Mouse (Mus musculus) urinary bladder, postnatal 4 days (tissue): Measurements from ENCODE around the gene Cpsf4.
"Not testable (repeated sequence)": the region's sequence is repeated elsewhere in the genome, so short reads cannot be mapped to it uniquely, and the experiment has no call there.

Source experiments
- DNase-seq, 2 experiments: peaks; one replicate each; pipeline ENCODE4 v3.0.0; 2021 to 2022; ENCODE audit warnings: low spot score in 2 of 2

Gene Cpsf4

DNA sequence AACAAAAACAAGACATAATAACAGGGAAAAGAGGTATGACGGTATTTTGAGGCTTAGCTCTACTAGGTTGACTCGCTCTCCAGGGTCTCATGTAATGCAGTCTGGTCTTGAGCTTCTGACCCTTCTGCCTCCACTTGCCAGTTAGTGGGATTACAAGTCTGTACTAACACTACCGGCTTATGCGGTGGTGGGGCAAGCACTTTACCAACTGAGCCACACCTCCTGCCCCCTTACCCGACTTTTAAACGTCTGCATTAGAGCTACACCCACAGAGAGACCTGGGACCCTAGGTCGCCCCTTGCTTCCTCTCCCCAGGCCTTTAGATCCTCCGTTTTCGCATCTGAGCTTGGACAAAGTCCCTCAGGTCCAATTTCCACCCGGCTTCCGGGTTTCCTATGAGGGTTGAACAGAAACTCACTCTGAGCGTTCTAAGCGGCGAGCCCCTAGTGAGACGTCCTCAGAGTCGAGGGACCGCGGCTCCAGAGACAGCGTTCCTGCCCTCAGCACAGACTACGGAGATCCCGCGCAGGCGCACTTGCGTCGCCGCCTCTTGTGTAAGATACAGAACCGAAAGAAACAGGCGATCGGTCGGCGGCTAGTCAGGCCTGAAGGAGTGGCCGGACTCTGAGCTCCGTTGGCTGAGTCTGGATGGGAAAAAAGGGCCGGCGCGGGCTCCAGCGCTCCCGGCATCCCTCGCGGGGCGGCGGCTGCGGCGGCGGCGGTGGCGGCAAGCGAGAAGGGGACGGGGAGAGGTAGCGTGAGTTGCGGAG is at the start of gene Cpsf4, which contains the start of gene Ptcd1:
Cpsf4 (plus strand) TSS at position 678 of the 770 bp plus-strand sequence.
Ptcd1 (minus strand) TSS at position 573 of the 770 bp plus-strand sequence.
- peak; percentile 97 for DNase-seq

DNA sequence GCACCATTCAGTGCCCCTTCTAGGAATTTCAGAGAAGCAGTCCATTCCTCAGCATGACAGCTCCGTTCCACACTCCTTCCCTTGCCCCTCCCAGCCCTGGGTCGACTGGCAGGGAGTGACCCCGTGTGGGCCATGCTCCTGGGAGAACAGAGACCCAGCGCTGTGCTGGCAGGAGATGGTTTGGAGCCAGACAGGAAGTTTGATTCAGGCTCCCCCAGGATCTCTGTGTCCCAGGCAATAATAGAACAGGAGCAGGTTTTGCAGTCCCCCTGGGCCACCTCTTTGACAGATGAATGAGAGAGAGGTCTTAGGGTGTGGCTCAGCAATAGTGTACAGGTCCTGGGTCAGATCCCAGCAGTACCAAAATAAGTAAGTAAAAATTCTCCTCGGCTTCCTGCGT is 49.0 kb upstream of the Cpsf4 start:
- no peak for DNase-seq

GRCm38 (mm10) chr5:145118461-145118860 is 48.6 kb upstream of the Cpsf4 start:
- DNase-seq, result no peak

DNA sequence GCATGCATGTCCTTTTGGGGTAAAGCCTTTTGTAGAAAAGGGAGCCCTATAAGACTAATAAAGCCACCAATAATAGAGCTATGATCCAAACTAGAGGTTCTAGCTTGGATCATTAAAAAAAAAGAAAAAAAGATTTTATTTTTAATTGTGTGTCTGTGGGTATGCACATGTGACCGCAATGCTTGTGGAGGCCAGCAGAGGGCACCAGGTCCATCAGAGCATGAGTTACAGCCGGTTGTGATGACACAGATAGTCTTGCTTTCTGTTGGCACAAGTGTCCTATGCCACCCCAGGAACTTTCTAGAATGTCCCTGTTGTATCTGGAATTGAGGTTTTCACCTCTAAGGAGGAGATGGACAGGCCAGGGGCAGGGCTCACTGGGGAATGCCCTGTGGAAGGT is 47.6 kb upstream of the Cpsf4 start:
- no peak for DNase-seq

- no peak for DNase-seq
Measured at GRCm38 (mm10) chr5:145120921-145121320, 46.1 kb upstream of the Cpsf4 start.

DNA sequence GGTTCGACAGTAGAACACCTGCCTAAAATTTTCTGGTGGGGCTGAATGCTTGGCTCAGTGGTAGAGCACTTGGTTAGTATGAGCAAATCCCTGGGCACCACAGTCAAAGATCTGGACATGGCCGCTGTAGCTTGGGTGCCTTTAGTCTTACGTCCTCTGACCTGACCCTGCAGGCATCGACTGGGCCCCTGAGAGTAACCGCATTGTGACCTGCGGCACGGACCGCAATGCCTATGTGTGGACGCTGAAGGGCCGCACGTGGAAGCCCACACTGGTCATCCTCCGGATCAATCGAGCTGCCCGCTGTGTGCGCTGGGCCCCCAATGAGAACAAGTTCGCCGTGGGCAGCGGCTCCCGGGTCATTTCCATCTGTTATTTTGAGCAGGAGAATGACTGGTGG is 43.6 kb upstream of the Cpsf4 start:
- no peak for DNase-seq

GRCm38 (mm10) chr5:145126580-145126979 is 40.4 kb upstream of the Cpsf4 start:
- DNase-seq, result no peak

DNA sequence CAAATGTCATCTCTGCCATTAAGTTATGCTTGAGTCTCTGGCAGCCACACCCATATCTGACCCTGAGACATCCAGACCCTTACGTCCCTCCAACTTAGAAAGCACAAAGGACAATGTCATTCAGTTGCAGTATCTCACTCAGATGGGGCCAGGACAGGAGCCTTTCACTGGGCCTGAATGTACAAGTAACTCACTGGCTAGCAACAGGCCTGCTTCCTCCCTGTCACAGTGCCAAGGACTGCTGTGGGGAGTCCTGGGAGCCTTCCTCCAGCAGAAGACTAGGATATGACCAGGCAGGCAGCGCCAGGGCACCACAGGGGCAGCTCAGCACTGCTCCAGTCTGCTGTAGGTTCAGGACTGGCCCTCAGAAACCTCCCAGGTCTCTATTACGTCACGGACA is 37.9 kb upstream of the Cpsf4 start:
- no peak for DNase-seq

- not testable (repeated sequence) for DNase-seq
Measured at GRCm38 (mm10) chr5:145129773-145130172, 37.2 kb upstream of the Cpsf4 start.

GRCm38 (mm10) chr5:145130191-145130590 is 36.8 kb upstream of the Cpsf4 start:
- no peak for DNase-seq

- DNase-seq, result no peak
Measured at GRCm38 (mm10) chr5:145130995-145131394, 36.0 kb upstream of the Cpsf4 start.

DNA sequence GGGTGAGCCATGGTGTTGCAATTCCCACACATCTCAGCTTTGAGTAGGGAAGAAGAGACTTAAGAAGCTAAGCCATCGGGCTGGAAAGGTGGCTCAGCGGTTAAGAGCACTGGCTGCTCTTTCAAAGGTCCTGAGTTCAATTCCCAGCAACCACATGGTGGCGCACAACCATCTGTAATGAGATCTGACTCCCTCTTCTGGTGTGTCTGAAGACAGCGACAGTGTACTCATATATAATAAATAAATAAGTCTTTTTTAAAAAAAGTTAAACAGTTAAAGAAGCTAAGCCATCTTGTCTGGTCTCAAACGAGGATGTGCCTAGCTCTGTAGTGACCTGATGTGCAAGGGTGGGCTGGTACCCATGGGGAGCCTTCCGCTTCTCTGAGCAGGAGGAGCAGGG is 33.7 kb upstream of the Cpsf4 start:
- DNase-seq, result not testable (repeated sequence)

- no peak for DNase-seq
Measured at GRCm38 (mm10) chr5:145138836-145139235, 28.2 kb upstream of the Cpsf4 start.

DNA sequence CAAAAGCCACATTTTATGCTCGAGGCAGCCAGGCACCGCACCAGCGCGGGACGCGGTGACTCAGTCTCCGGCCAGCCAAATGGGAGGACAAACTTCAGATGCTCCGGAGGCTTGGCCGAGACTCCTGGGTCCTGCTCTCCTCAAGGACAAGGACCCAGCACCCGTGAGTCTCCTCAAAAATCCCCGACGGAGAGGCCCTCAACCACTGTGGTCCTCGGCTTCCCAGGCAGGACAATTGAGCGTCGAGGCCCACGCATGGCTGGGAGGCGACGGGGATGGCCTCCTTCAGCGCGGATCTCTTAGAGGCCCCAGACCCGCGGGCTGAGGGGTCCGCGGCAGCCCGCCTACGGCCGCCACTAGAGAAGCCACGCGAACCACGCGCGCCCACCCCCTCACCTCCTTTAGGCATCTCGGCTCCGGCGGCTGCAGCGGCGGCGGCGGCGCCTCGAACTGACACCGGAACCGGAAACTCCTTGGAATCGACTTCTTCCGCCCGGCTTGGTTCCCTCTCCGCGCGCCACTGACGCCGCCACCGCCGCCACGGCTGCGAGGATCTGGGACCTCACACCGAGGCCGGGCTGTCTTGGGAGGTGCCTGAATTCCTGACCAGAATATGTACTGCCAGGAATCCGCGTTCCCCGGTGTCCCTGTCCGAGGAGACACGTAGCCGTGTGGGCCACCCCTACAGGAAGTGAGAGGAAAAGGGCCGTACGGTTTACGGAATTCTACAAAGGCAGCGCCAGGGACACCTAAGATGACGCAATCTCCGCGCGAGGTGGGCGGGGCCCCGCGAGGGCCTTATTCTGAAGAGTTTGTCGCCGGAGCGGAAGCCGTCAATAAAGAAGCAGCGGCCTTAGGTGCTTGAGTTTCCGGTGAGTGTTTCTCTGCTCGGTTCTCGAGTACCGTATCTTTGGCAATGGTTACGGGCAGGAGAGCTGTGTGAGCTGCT is 27.2 kb upstream of the Cpsf4 start, which contains the start of the genes Pdap1 and Bud31:
Pdap1 (minus strand) TSS at position 668 of the 949 bp plus-strand sequence.
Bud31 (plus strand) TSS at position 792 of the 949 bp plus-strand sequence.
- peak; percentile 92 to 96 for DNase-seq

DNA sequence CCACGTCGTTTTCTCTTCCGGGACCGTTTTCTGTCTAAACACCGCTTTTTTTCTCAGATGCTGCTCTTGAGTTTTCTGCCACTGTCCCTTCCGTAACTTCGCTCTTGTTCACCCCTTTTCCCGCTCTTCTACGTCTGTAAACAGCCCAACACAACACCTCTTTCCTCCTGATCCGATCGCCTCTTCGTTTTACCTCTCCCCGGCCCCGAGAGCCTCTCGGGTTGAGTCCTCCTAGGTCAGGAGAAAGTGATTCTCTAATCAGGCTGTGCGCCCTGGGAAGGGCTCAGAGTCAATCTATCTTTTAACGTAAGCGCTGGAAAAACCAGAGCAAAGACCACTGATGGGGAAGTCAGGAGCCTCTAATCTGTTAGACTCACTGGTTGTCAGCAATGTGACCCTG is 26.4 kb upstream of the Cpsf4 start:
- DNase-seq, result no peak

GRCm38 (mm10) chr5:145147748-145148147 is 19.3 kb upstream of the Cpsf4 start:
- DNase-seq, result no peak

GRCm38 (mm10) chr5:145149294-145149693 is 17.7 kb upstream of the Cpsf4 start:
- no peak for DNase-seq

GRCm38 (mm10) chr5:145152690-145153089 is 14.3 kb upstream of the Cpsf4 start:
- no peak for DNase-seq

GRCm38 (mm10) chr5:145161361-145161760 is 5.7 kb upstream of the Cpsf4 start:
- DNase-seq, result no peak

GRCm38 (mm10) chr5:145164710-145165109 is 2.3 kb upstream of the Cpsf4 start:
- no peak for DNase-seq

DNA sequence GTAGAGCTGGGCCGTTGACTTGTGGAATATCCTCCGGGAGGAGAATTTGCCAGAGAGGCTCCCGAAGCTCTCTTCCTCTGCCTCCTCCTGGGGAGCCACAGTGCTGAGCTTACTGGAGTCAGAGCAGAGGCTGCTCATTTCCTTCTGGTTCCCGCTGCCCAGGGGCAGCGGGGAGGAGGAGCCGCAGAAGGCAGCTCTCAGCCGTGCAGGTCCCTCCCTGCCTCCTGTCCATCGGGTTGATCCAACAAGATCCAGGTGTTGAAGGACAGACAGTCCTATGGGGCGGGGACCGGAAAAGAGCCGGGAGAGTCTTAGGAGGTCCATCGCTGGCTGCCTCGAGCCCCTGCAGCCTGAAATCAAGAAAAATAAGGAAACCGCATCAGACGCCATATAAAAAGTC is 1.8 kb upstream of the Cpsf4 start:
- DNase-seq, result no peak

- DNase-seq, result no peak
Measured at GRCm38 (mm10) chr5:145167306-145167661, 271 bp downstream of the Cpsf4 start.
